28 mouse cellular contexts compared by ENCODE assay signal in the genomic region with DNA sequence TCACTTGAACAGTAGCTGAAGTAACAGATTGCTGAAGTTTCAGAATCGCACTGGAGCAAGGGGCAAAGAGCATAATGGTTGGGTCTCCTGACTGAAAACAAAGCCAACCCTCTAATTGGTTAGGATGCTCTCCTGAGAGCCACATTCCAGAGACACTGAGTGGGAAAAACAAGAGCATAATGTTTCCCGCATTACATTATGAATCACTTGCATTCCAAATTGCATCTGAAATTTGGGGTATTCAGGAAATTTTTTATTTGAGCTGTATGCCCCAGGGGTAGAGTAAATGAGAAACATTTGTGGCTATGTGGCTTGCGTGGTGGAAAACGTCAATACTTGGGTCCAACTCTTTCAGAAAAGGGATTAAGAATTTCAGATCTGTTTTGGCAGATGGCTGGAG. TPM values are rescaled to one million over a fixed set of nuclear protein-coding genes. Genes with fewer than 3 reads are reported as not detected.
A peak's percentile ranks its signal among the peaks of the same experiment; 100 is the strongest.
DNase-seq lines count a peak whose midpoint lies in the region; ATAC-seq lines count a peak whose summit lies in the region.
"Had no signal": no experiment of that assay in that cellular context is flagged by ENCODE, and none has a peak within 500 bp of the region (broad histone marks: within the 10 kb centered on the region; RNA-seq: fewer than 3 reads in every experiment).

No protein-coding gene starts in this region.

- H3K4me1 ChIP-seq in embryonic facial prominence, embryonic 14.5 days (ENCODE audit: control insufficient read depth, insufficient read depth, low read length), result peaks cover 4% of the 10 kb centered on the region; the same call in 1 of the 2 replicates
- H3K4me1 ChIP-seq: forebrain, embryonic 10.5 days; forebrain, embryonic 13.5 days; heart, embryonic 10.5 days; heart, embryonic 13.5 days; hindbrain, embryonic 13.5 days had no signal

- H3K36me3 ChIP-seq in embryonic facial prominence, embryonic 14.5 days (ENCODE audit: control insufficient read depth, insufficient read depth, low read length), result peaks cover 17% of the 10 kb centered on the region; the same call in 1 of the 2 replicates

- peak; percentile 28 for DNase-seq in heart, adult 11 months
- DNase-seq in heart, postnatal 10 days, result no peak
- peak; percentile 84 for DNase-seq in Muller cell, postnatal 12 days (ENCODE audit: inconsistent ontology term)
- DNase-seq in embryonic facial prominence, embryonic 14.5 days (ENCODE audit: low spot score), result peak; percentile 83
- peak; percentile 11 for DNase-seq in skeletal muscle tissue, adult 2 months (ENCODE audit: low read depth, low spot score)
- no peak for DNase-seq in heart, postnatal 36 days
- DNase-seq: adrenal gland, postnatal 10 days; adrenal gland, postnatal 36 days; cerebellum, adult 18-20 months; cerebellum, adult 9-10 months; cerebellum, postnatal 14 days; gastrocnemius, adult 2 months; gastrocnemius, postnatal 14 days; heart, adult 2 months; kidney, adult 18-20 months had no signal

- H3K4me3 ChIP-seq in embryonic facial prominence, embryonic 14.5 days (ENCODE audit: low read depth, low read length), result no peak overlapping the region
- H3K4me3 ChIP-seq: forebrain, embryonic 10.5 days; forebrain, embryonic 13.5 days; gastrocnemius, adult 2 months; heart, adult 2 months; heart, embryonic 10.5 days; heart, embryonic 13.5 days; hindbrain, embryonic 10.5 days; hindbrain, embryonic 13.5 days had no signal

- ATAC-seq in embryonic facial prominence, embryonic 14.5 days (ENCODE audit: low read depth), result peak; percentile 74
- ATAC-seq in megakaryocyte progenitor cell, adult 5-6 weeks (replicated peaks; ENCODE audit: poor library complexity), result no peak
- ATAC-seq: CD4-positive, CD25-positive, alpha-beta regulatory T cell, adult 4 months; forebrain, embryonic 13.5 days; forebrain, embryonic 16.5 days; hindbrain, embryonic 16.5 days; intestine, embryonic 16.5 days; Patski had no signal

- WGBS in embryonic facial prominence, embryonic 14.5 days, result 43% methylated on average over 4 of the region's 4 CpGs

- intact Hi-C loops in heart, postnatal 10 days (cut with DNase I), result no loop called here
- intact Hi-C loops in heart, postnatal 36 days (cut with DNase I), result no loop called here

- H3K9ac ChIP-seq in embryonic facial prominence, embryonic 14.5 days (ENCODE audit: low read depth, low read length), result no peak overlapping the region
- H3K9ac ChIP-seq: forebrain, embryonic 13.5 days; heart, embryonic 13.5 days; hindbrain, embryonic 13.5 days had no signal

- H3K9me3 ChIP-seq in embryonic facial prominence, embryonic 14.5 days (ENCODE audit: control insufficient read depth, low read length), result peaks cover 7% of the 10 kb centered on the region; the same call in 1 of the 2 replicates
- H3K9me3 ChIP-seq: heart, embryonic 10.5 days had no signal

- no peaks in the 10 kb centered on the region for H3K27me3 ChIP-seq in embryonic facial prominence, embryonic 14.5 days (replicated peaks; ENCODE audit: control insufficient read depth, insufficient read depth, low read length)
- H3K27me3 ChIP-seq: forebrain, embryonic 13.5 days; heart, embryonic 13.5 days; hindbrain, embryonic 13.5 days; Patski had no signal

- no peak overlapping the region for H3K4me2 ChIP-seq in embryonic facial prominence, embryonic 14.5 days (ENCODE audit: low read depth, low read length)
- H3K4me2 ChIP-seq: forebrain, embryonic 13.5 days; heart, embryonic 13.5 days; hindbrain, embryonic 13.5 days had no signal

- H3K27ac ChIP-seq in embryonic facial prominence, embryonic 14.5 days (replicated peaks; ENCODE audit: low read depth, low read length), result no peak overlapping the region
- H3K27ac ChIP-seq: forebrain, embryonic 10.5 days; forebrain, embryonic 13.5 days; gastrocnemius, adult 2 months; heart, adult 2 months; heart, embryonic 10.5 days; heart, embryonic 13.5 days; hindbrain, embryonic 10.5 days; hindbrain, embryonic 13.5 days had no signal

RNA-seq across cellular contexts. Expression of gene Prdm5, which starts 55.2 kb away (rescaled TPM):
- 10 to 100 TPM; 10.2 to 11.1 TPM for total RNA-seq in heart, postnatal 10 days (2021)
- polyA plus RNA-seq in embryonic facial prominence, embryonic 14.5 days (2014; fragmentation: Nextera tagmentation; extraction: Ambion mirVana), result 21.2 and 21.7 TPM in 2 replicates
- 1 to 10 TPM; 7.8 to 8.9 TPM for total RNA-seq in heart, postnatal 36 days (2021)
- 11.0 and 15.6 TPM in 2 replicates for total RNA-seq in megakaryocyte progenitor cell, adult 5-6 weeks (2015)
- total RNA-seq in megakaryocyte progenitor cell, adult 5-6 weeks (2017), result 13.0 and 13.9 TPM in 2 replicates
- total RNA-seq: MEL had no signal

Comparison
In these comparisons a context has a peak if more than half of its experiments do, and no peak if none do; other contexts are left out.
1. DNase-seq: peak in heart, adult 11 months (single experiment), Muller cell, postnatal 12 days (single experiment), embryonic facial prominence, embryonic 14.5 days (single experiment) and skeletal muscle tissue, adult 2 months (single experiment); none in heart, postnatal 10 days (0 of 2) and heart, postnatal 36 days (0 of 2).